ENCODE assay signal across 8 mouse cellular contexts in the genomic region with DNA sequence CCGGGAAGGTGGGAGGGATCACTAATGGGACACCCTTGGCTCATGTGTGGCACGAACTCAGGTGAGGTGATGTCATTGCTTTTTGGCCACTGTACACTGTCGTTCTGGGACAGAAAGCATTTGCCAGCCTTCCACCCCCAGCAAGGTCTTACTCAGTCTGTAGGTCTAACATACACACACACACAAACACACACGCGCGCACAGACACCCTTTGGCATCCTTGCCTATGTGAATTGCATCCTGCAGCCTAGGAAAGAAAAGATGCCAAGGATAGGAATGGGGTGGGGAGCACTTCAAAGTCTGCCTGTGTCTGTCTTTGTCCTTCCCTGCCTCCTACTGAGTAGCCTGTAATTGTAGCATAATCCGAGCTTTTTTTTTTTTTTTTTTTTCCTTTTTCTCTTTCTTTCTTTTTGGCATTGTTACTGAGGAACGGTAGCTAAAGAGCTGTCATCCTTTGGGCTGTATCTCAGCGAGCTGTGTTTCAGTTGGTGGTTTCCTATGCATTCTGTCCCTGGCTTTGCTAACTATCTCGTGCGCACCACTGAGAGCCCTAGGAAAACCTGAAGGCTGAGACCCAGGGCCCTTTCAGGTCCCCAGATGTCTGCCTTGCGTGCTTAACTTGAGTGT. TPM values are rescaled to one million over a fixed set of nuclear protein-coding genes. Genes with fewer than 3 reads are reported as not detected.
A peak's percentile ranks its signal among the peaks of the same experiment; 100 is the strongest.
DNase-seq lines count a peak whose midpoint lies in the region; ATAC-seq lines count a peak whose summit lies in the region.

No protein-coding gene starts in this region.

- peaks cover 35% of the 10 kb centered on the region for H3K36me3 ChIP-seq in embryonic facial prominence, embryonic 10.5 days (replicated peaks)
- peaks cover 10% of the 10 kb centered on the region for H3K36me3 ChIP-seq in hindbrain, embryonic 14.5 days (replicated peaks; ENCODE audit: control insufficient read depth, insufficient read depth)
- H3K36me3 ChIP-seq in neural tube, embryonic 14.5 days (ENCODE audit: control insufficient read depth, insufficient read depth, low read length) = no peaks in the 10 kb centered on the region

- intact Hi-C loops in left cerebral cortex, postnatal 36 days (cut with DNase I) = loop anchor here (5.0 kb wide), 1 partner anchor 47 kb away; no protein-coding TSS in a partner anchor

- no peak for ATAC-seq in hindbrain, embryonic 14.5 days (ENCODE audit: low FRiP score)
- ATAC-seq in neural tube, embryonic 14.5 days (ENCODE audit: low read depth) = no peak

- WGBS in embryonic facial prominence, embryonic 10.5 days = 41% methylated on average over 12 of the region's 12 CpGs
- 17% methylated on average over 12 of the region's 12 CpGs for WGBS in hindbrain, embryonic 14.5 days
- 18% methylated on average over 12 of the region's 12 CpGs for WGBS in neural tube, embryonic 14.5 days

- no peaks in the 10 kb centered on the region for H3K9me3 ChIP-seq in embryonic facial prominence, embryonic 10.5 days
- no peaks in the 10 kb centered on the region for H3K9me3 ChIP-seq in hindbrain, embryonic 14.5 days (ENCODE audit: control insufficient read depth, low read length)
- no peaks in the 10 kb centered on the region for H3K9me3 ChIP-seq in neural tube, embryonic 14.5 days (ENCODE audit: control insufficient read depth, low read length)

- H3K27ac ChIP-seq in embryonic facial prominence, embryonic 10.5 days (replicated peaks) = peak overlapping the region; percentile 66
- peak overlapping the region; percentile 80 for H3K27ac ChIP-seq in hindbrain, embryonic 14.5 days
- H3K27ac ChIP-seq in neural tube, embryonic 14.5 days (ENCODE audit: low read depth, low read length) = peak overlapping the region; percentile 30; the same call in 1 of the 2 replicates

- H3K4me1 ChIP-seq in embryonic facial prominence, embryonic 10.5 days = peaks cover 74% of the 10 kb centered on the region
- peaks cover 69% of the 10 kb centered on the region for H3K4me1 ChIP-seq in hindbrain, embryonic 14.5 days (replicated peaks; ENCODE audit: control insufficient read depth, insufficient read depth, low read length)
- peaks cover 50% of the 10 kb centered on the region for H3K4me1 ChIP-seq in neural tube, embryonic 14.5 days (ENCODE audit: control insufficient read depth, insufficient read depth, low read length)

- H3K27me3 ChIP-seq in embryonic facial prominence, embryonic 10.5 days (replicated peaks; ENCODE audit: low read depth, poor library complexity, severe bottlenecking) = no peaks in the 10 kb centered on the region
- H3K27me3 ChIP-seq in hindbrain, embryonic 14.5 days (ENCODE audit: control insufficient read depth, insufficient read depth, low read length) = no peaks in the 10 kb centered on the region
- H3K27me3 ChIP-seq in neural tube, embryonic 14.5 days (ENCODE audit: control insufficient read depth, insufficient read depth, low read length) = no peaks in the 10 kb centered on the region

- H3K9ac ChIP-seq in hindbrain, embryonic 14.5 days = peak overlapping the region; percentile 84
- peak overlapping the region; percentile 34; the same call in 1 of the 2 replicates for H3K9ac ChIP-seq in neural tube, embryonic 14.5 days (replicated peaks; ENCODE audit: low read depth, low read length)

- peak overlapping the region; percentile 65 for H3K4me2 ChIP-seq in hindbrain, embryonic 14.5 days (replicated peaks)
- peak overlapping the region; percentile 23; the same call in 1 of the 2 replicates for H3K4me2 ChIP-seq in neural tube, embryonic 14.5 days (ENCODE audit: low read depth, low read length)

- peak overlapping the region; percentile 88; the same call in 1 of the 2 replicates for H3K4me3 ChIP-seq in embryonic facial prominence, embryonic 10.5 days
- H3K4me3 ChIP-seq in hindbrain, embryonic 14.5 days (replicated peaks; ENCODE audit: low read length) = 0 out of 2 replicates have a peak overlapping the region, but pooled peaks have one; percentile 2
- H3K4me3 ChIP-seq in neural tube, embryonic 14.5 days (ENCODE audit: low read depth, low read length) = no peak overlapping the region

- peak; percentile 48 to 63 for DNase-seq in left cerebral cortex, postnatal 36 days (ENCODE audit: low spot score in 2 of 2)
- no peak for DNase-seq in left cerebral cortex, adult 8-10 months (ENCODE audit: low spot score in 2 of 2)
- DNase-seq in embryonic facial prominence, embryonic 10.5 days (ENCODE audit: low spot score) = no peak
- DNase-seq in hindbrain, embryonic 14.5 days (ENCODE audit: low spot score) = peak; percentile 27
- no peak for DNase-seq in urinary bladder, adult 18-20 months (ENCODE audit: low spot score in 2 of 2)
- DNase-seq in lung, postnatal 4 days = no peak
- no peak for DNase-seq in layer of hippocampus, adult 9-10 months (ENCODE audit: low spot score)

RNA-seq across cellular contexts. Expression of a gene that starts 4.8 kb away (rescaled TPM):
- 100 to 1,000 TPM; 719 to 821 TPM for total RNA-seq in left cerebral cortex, postnatal 36 days (2021)
- total RNA-seq in left cerebral cortex, adult 8-10 months (2022) = 100 to 1,000 TPM; 764 to 823 (median 782) TPM
- polyA plus RNA-seq in embryonic facial prominence, embryonic 10.5 days (2016; fragmentation: Nextera tagmentation; extraction: Ambion mirVana) = 168 and 177 TPM in 2 replicates
- polyA plus RNA-seq in hindbrain, embryonic 14.5 days (2014; fragmentation: Nextera tagmentation; extraction: Ambion mirVana) = 124 and 127 TPM in 2 replicates
- polyA plus RNA-seq in neural tube, embryonic 14.5 days (2014; fragmentation: Nextera tagmentation; extraction: Ambion mirVana) = 93.2 and 105 TPM in 2 replicates

RNA-seq across cellular contexts. Expression of a gene that starts 29.4 kb away (rescaled TPM):
- 1 to 10 TPM; 6.5 to 7.5 TPM for total RNA-seq in left cerebral cortex, postnatal 36 days (2021)
- 1 to 10 TPM; 5.6 to 9.6 (median 6.3) TPM for total RNA-seq in left cerebral cortex, adult 8-10 months (2022)
- 0.22 TPM in 1 of 2 replicates, not detected in the other for polyA plus RNA-seq in embryonic facial prominence, embryonic 10.5 days (2016; fragmentation: Nextera tagmentation; extraction: Ambion mirVana)
- 4.8 and 7.5 TPM in 2 replicates for polyA plus RNA-seq in hindbrain, embryonic 14.5 days (2014; fragmentation: Nextera tagmentation; extraction: Ambion mirVana)
- polyA plus RNA-seq in neural tube, embryonic 14.5 days (2014; fragmentation: Nextera tagmentation; extraction: Ambion mirVana) = 6.5 and 6.9 TPM in 2 replicates

Comparison
In these comparisons a context has a peak if more than half of its experiments do, and no peak if none do; other contexts are left out.
1. DNase-seq: peak in left cerebral cortex, postnatal 36 days (2 of 2) and hindbrain, embryonic 14.5 days (single experiment); none in left cerebral cortex, adult 8-10 months (0 of 2), embryonic facial prominence, embryonic 10.5 days (single experiment), urinary bladder, adult 18-20 months (0 of 2), lung, postnatal 4 days (0 of 2) and layer of hippocampus, adult 9-10 months (single experiment).
2. H3K27ac ChIP-seq: peak in every context shown above with its lines; median percentile 80 in hindbrain, embryonic 14.5 days; 66 in embryonic facial prominence, embryonic 10.5 days; 30 in neural tube, embryonic 14.5 days.